Mouse (Mus musculus): Measurements from ENCODE around the gene Amz1. TPM values are rescaled to one million over a fixed set of nuclear protein-coding genes. Genes with fewer than 3 reads are reported as not detected.

The Amz1 gene
- polyA plus RNA-seq, 1 experiment from 2014 or later = 0.65 TPM

- DNase-seq (ENCODE audit: low spot score) (no peak), ATAC-seq (ENCODE audit: low FRiP score, low TSS enrichment) (no peak)
- H3K4me2 ChIP-seq (replicated peaks; ENCODE audit: low read depth) = no peak overlapping the region
- no peaks in the 10 kb centered on the region for H3K36me3 ChIP-seq (ENCODE audit: control insufficient read depth, insufficient read depth, low read length)
- no peaks in the 10 kb centered on the region for H3K9me3 ChIP-seq (ENCODE audit: control insufficient read depth, low read length)
- WGBS = 89% methylated on average over 11 of the region's 11 CpGs
- no peak overlapping the region for H3K9ac ChIP-seq (ENCODE audit: low read length)
- H3K4me3 ChIP-seq (ENCODE audit: low read depth, low read length) = no peak overlapping the region
- H3K27me3 ChIP-seq (ENCODE audit: control insufficient read depth, insufficient read depth, low read length) = no peaks in the 10 kb centered on the region
- TF ChIP-seq EP300 (optimal IDR thresholded peaks at IDR 0.05) (no peak), CTCF (IDR thresholded peaks at IDR 0.05; ENCODE audit: low read depth) (no peak)
- H3K27ac ChIP-seq (replicated peaks) = no peak overlapping the region
- H3K4me1 ChIP-seq (replicated peaks; ENCODE audit: control insufficient read depth, insufficient read depth) = no peaks in the 10 kb centered on the region
These were observed 7.3 kb downstream of the Amz1 start for GRCm38 (mm10) chr5:140731040-140731797.

GRCm38 (mm10) chr5:140732195-140732594, 8.3 kb downstream of the Amz1 start:
- DNase-seq (ENCODE audit: low spot score) (no peak), ATAC-seq (ENCODE audit: low FRiP score, low TSS enrichment) (no peak)
- peak; percentile 53 for TF ChIP-seq CTCF (IDR thresholded peaks at IDR 0.05; ENCODE audit: low read depth)
- no peak for TF ChIP-seq EP300 (optimal IDR thresholded peaks at IDR 0.05)
- Histone ChIP-seq H3K4me1 (replicated peaks; ENCODE audit: control insufficient read depth, insufficient read depth) (no peaks in the 10 kb centered on the region), H3K4me3 (ENCODE audit: low read depth, low read length) (no peak overlapping the region), H3K27me3 (ENCODE audit: control insufficient read depth, insufficient read depth, low read length) (no peaks in the 10 kb centered on the region), H3K9me3 (ENCODE audit: control insufficient read depth, low read length) (no peaks in the 10 kb centered on the region), H3K36me3 (ENCODE audit: control insufficient read depth, insufficient read depth, low read length) (no peaks in the 10 kb centered on the region), H3K4me2 (replicated peaks; ENCODE audit: low read depth) (no peak overlapping the region), H3K27ac (replicated peaks) (no peak overlapping the region), H3K9ac (ENCODE audit: low read length) (no peak overlapping the region)
- 58% methylated on average over 4 of the region's 4 CpGs for WGBS

- DNase-seq (ENCODE audit: low spot score) (no peak), ATAC-seq (ENCODE audit: low FRiP score, low TSS enrichment) (no peak)
- Histone ChIP-seq H3K27ac (replicated peaks) (no peak overlapping the region), H3K9ac (ENCODE audit: low read length) (no peak overlapping the region), H3K4me2 (replicated peaks; ENCODE audit: low read depth) (no peak overlapping the region), H3K27me3 (ENCODE audit: control insufficient read depth, insufficient read depth, low read length) (no peaks in the 10 kb centered on the region), H3K9me3 (ENCODE audit: control insufficient read depth, low read length) (no peaks in the 10 kb centered on the region), H3K4me1 (replicated peaks; ENCODE audit: control insufficient read depth, insufficient read depth) (no peaks in the 10 kb centered on the region), H3K4me3 (ENCODE audit: low read depth, low read length) (no peak overlapping the region), H3K36me3 (ENCODE audit: control insufficient read depth, insufficient read depth, low read length) (no peaks in the 10 kb centered on the region)
- WGBS = 57% methylated on average over 3 of the region's 3 CpGs
- TF ChIP-seq CTCF (IDR thresholded peaks at IDR 0.05; ENCODE audit: low read depth) (no peak), EP300 (optimal IDR thresholded peaks at IDR 0.05) (no peak)
These were observed 9.4 kb downstream of the Amz1 start for GRCm38 (mm10) chr5:140733336-140733735.

GRCm38 (mm10) chr5:140735297-140735696, 11.4 kb downstream of the Amz1 start:
- Histone ChIP-seq H3K9me3 (ENCODE audit: control insufficient read depth, low read length) (no peaks in the 10 kb centered on the region), H3K4me1 (replicated peaks; ENCODE audit: control insufficient read depth, insufficient read depth) (no peaks in the 10 kb centered on the region), H3K4me2 (replicated peaks; ENCODE audit: low read depth) (peak overlapping the region; percentile 51), H3K27ac (replicated peaks) (no peak overlapping the region), H3K4me3 (ENCODE audit: low read depth, low read length) (peak overlapping the region; percentile 21), H3K36me3 (ENCODE audit: control insufficient read depth, insufficient read depth, low read length) (no peaks in the 10 kb centered on the region), H3K27me3 (ENCODE audit: control insufficient read depth, insufficient read depth, low read length) (no peaks in the 10 kb centered on the region), H3K9ac (ENCODE audit: low read length) (peak overlapping the region; percentile 45)
- ATAC-seq (ENCODE audit: low FRiP score, low TSS enrichment) (peak; percentile 82), DNase-seq (ENCODE audit: low spot score) (peak; percentile 59)
- TF ChIP-seq EP300 (optimal IDR thresholded peaks at IDR 0.05) = no peak
- no peak for TF ChIP-seq CTCF (IDR thresholded peaks at IDR 0.05; ENCODE audit: low read depth)
- 2% methylated on average over 22 of the region's 22 CpGs for WGBS

- Histone ChIP-seq H3K9ac (ENCODE audit: low read length) (no peak overlapping the region), H3K27me3 (ENCODE audit: control insufficient read depth, insufficient read depth, low read length) (no peaks in the 10 kb centered on the region), H3K36me3 (ENCODE audit: control insufficient read depth, insufficient read depth, low read length) (no peaks in the 10 kb centered on the region), H3K4me2 (replicated peaks; ENCODE audit: low read depth) (no peak overlapping the region), H3K27ac (replicated peaks) (no peak overlapping the region), H3K4me1 (replicated peaks; ENCODE audit: control insufficient read depth, insufficient read depth) (no peaks in the 10 kb centered on the region), H3K9me3 (ENCODE audit: control insufficient read depth, low read length) (no peaks in the 10 kb centered on the region), H3K4me3 (ENCODE audit: low read depth, low read length) (no peak overlapping the region)
- ATAC-seq (ENCODE audit: low FRiP score, low TSS enrichment) = no peak
- DNase-seq (ENCODE audit: low spot score) = no peak
- TF ChIP-seq CTCF (IDR thresholded peaks at IDR 0.05; ENCODE audit: low read depth) (no peak), EP300 (optimal IDR thresholded peaks at IDR 0.05) (no peak)
- WGBS = 23% methylated on average over 10 of the region's 13 CpGs
These were observed 12.2 kb downstream of the Amz1 start for GRCm38 (mm10) chr5:140736166-140736565.

- Histone ChIP-seq H3K4me2 (replicated peaks; ENCODE audit: low read depth) (no peak overlapping the region), H3K36me3 (ENCODE audit: control insufficient read depth, insufficient read depth, low read length) (no peaks in the 10 kb centered on the region), H3K9ac (ENCODE audit: low read length) (no peak overlapping the region), H3K27ac (replicated peaks) (no peak overlapping the region), H3K27me3 (ENCODE audit: control insufficient read depth, insufficient read depth, low read length) (no peaks in the 10 kb centered on the region), H3K9me3 (ENCODE audit: control insufficient read depth, low read length) (no peaks in the 10 kb centered on the region), H3K4me1 (replicated peaks; ENCODE audit: control insufficient read depth, insufficient read depth) (no peaks in the 10 kb centered on the region), H3K4me3 (ENCODE audit: low read depth, low read length) (no peak overlapping the region)
- ATAC-seq (ENCODE audit: low FRiP score, low TSS enrichment) (no peak), DNase-seq (ENCODE audit: low spot score) (no peak)
- WGBS = 79% methylated on average over 12 of the region's 12 CpGs
- TF ChIP-seq EP300 (optimal IDR thresholded peaks at IDR 0.05) (no peak), CTCF (IDR thresholded peaks at IDR 0.05; ENCODE audit: low read depth) (no peak)
These were observed 15.9 kb downstream of the Amz1 start for GRCm38 (mm10) chr5:140739813-140740212.
